Mouse (Mus musculus) right cerebral cortex, postnatal 4 days (tissue): ENCODE results near the gene Rexo5.
A peak's percentile ranks its signal among the peaks of the same experiment; 100 is the strongest.

Experiments used
- DNase-seq: peaks from one replicate; pipeline ENCODE4 v3.0.0-alpha.2; 2022

Rexo5 gene

GRCm38 (mm10) chr7:119894818-119895544 lies 101.2 kb downstream of the Rexo5 start:
- no peak for DNase-seq

- DNase-seq: peak; percentile 99
These were observed 102.1 kb downstream of the Rexo5 start, which contains the start of the genes Lyrm1 and Dcun1d3 for GRCm38 (mm10) chr7:119895639-119896512. TSS of gene Lyrm1 (plus strand) at chr7:119895861. TSS of gene Dcun1d3 (minus strand) at chr7:119896298.

DNA sequence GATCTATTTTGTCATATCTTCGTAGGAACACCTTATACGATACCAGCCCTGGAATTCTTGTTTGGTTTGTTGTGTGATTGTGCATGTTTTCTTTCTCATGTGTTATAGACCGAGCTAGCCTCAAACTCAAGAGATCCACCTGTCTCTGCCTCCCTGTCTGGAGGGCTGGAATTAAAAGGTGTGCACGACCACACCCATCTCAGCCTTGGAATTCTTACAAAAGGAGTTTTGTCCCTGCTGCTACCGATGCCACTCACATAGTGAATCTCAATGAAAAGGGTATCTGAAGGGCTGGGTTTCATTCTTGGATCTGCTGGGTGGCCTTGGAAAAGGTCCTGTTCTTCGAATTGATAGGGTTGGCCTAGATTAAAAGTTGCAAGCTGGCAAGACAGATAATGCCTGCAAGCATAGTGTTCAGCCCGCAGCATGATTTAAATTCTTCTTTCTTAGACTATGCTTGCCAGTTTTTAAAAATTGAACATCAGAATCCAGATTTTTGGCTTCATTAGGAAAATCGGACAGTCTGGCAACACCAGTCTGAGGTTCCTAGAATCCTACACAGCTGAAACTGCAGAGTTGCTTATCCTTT lies 103.8 kb downstream of the Rexo5 start:
- DNase-seq: no peak

DNA sequence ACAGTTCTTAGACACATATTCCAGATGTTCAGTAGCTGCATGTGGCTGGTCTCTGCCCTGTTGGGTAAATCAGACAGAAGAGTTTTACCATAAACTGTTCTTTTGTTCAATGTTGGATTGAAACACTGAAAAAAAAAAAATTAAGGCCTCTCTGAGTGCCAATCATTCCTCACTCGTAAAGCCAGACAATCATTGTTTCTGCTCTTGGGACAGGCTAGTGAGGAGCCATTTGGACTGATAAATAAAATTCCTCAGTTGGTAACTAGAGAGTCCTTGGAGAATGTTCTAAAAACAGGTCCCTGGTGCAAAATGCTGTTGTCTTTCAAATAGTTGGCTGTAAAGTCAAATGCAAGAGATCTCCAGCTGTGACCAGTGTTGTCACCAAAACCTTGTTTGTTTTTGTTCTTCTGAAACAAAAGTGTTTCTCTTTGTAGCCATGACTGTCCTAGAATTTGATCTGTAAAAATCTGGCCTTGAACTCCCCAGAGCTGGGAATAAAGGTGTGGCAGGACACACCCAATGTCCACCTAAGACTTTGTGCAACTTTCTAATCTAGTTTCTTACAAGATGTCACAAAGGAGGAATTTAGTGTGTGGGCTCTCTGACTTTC lies 104.5 kb downstream of the Rexo5 start:
- DNase-seq: no peak
